Mouse (Mus musculus): Measurements from ENCODE around the gene Brpf3. TPM values are rescaled to one million over a fixed set of nuclear protein-coding genes. Genes with fewer than 3 reads are reported as not detected.

Brpf3 gene
- polyA plus RNA-seq, 1 experiment from 2014 or later: 5.3 TPM

- H3K9me3 ChIP-seq (replicated peaks; ENCODE audit: control insufficient read depth, low read length, poor library complexity, severe bottlenecking): no peaks in the 10 kb centered on the region
- H3K4me2 ChIP-seq (ENCODE audit: low read length): no peak overlapping the region
- WGBS: 88% methylated on average over 7 of the region's 7 CpGs
- no peak for ATAC-seq
- H3K27me3 ChIP-seq (ENCODE audit: control insufficient read depth, insufficient read depth, low read depth, low read length): no peaks in the 10 kb centered on the region
- H3K4me1 ChIP-seq (ENCODE audit: control insufficient read depth, insufficient read depth, low read length): peaks cover 18% of the 10 kb centered on the region
- H3K9ac ChIP-seq (ENCODE audit: low read depth, low read length): no peak overlapping the region
- no peak overlapping the region for H3K4me3 ChIP-seq (ENCODE audit: low read depth, low read length)
- H3K36me3 ChIP-seq (ENCODE audit: control insufficient read depth, insufficient read depth, low read length): no peaks in the 10 kb centered on the region
- H3K27ac ChIP-seq (ENCODE audit: low read length): no peak overlapping the region
Observed at GRCm38 (mm10) chr17:28872322-28872721, 71.4 kb downstream of the Brpf3 start.

- ATAC-seq: no peak
- no peak overlapping the region for H3K4me2 ChIP-seq (ENCODE audit: low read length)
- H3K4me3 ChIP-seq (ENCODE audit: low read depth, low read length): no peak overlapping the region
- peaks cover 11% of the 10 kb centered on the region for H3K4me1 ChIP-seq (ENCODE audit: control insufficient read depth, insufficient read depth, low read length)
- no peak overlapping the region for H3K9ac ChIP-seq (ENCODE audit: low read depth, low read length)
- WGBS: 87% methylated on average over 4 of the region's 4 CpGs
- no peaks in the 10 kb centered on the region for H3K36me3 ChIP-seq (ENCODE audit: control insufficient read depth, insufficient read depth, low read length)
- H3K9me3 ChIP-seq (replicated peaks; ENCODE audit: control insufficient read depth, low read length, poor library complexity, severe bottlenecking): no peaks in the 10 kb centered on the region
- no peak overlapping the region for H3K27ac ChIP-seq (ENCODE audit: low read length)
- no peaks in the 10 kb centered on the region for H3K27me3 ChIP-seq (ENCODE audit: control insufficient read depth, insufficient read depth, low read depth, low read length)
Observed at GRCm38 (mm10) chr17:28874216-28874615, 73.3 kb downstream of the Brpf3 start.

GRCm38 (mm10) chr17:28874825-28875224 is 73.9 kb downstream of the Brpf3 start:
- no peaks in the 10 kb centered on the region for H3K27me3 ChIP-seq (ENCODE audit: control insufficient read depth, insufficient read depth, low read depth, low read length)
- ATAC-seq: no peak
- H3K27ac ChIP-seq (ENCODE audit: low read length): no peak overlapping the region
- no peak overlapping the region for H3K4me3 ChIP-seq (ENCODE audit: low read depth, low read length)
- peaks cover 5% of the 10 kb centered on the region for H3K4me1 ChIP-seq (ENCODE audit: control insufficient read depth, insufficient read depth, low read length)
- 70% methylated on average over 7 of the region's 7 CpGs for WGBS
- no peak overlapping the region for H3K4me2 ChIP-seq (ENCODE audit: low read length)
- H3K9ac ChIP-seq (ENCODE audit: low read depth, low read length): no peak overlapping the region
- H3K36me3 ChIP-seq (ENCODE audit: control insufficient read depth, insufficient read depth, low read length): no peaks in the 10 kb centered on the region
- H3K9me3 ChIP-seq (replicated peaks; ENCODE audit: control insufficient read depth, low read length, poor library complexity, severe bottlenecking): no peaks in the 10 kb centered on the region

DNA sequence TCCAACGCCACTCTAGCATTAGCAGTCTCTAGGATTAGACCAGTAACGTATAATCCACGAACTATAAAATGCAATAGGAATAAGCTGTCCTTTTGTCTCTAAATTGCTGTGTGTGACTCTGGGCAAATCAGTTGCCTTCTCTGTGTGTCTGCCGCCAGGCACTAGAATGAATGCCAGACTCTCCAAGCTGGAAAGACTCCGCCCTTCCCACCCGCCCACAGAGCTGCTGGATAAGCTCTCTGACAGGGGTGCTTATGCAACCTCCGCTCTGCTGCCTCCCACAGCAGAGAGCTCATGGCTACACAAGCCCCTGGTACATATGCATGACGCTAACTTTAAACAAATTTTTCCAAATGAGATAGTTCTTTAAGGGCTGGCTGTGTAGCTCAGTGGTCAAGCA is 74.4 kb downstream of the Brpf3 start:
- no peaks in the 10 kb centered on the region for H3K27me3 ChIP-seq (ENCODE audit: control insufficient read depth, insufficient read depth, low read depth, low read length)
- H3K9ac ChIP-seq (ENCODE audit: low read depth, low read length): no peak overlapping the region
- no peak for ATAC-seq
- H3K27ac ChIP-seq (ENCODE audit: low read length): no peak overlapping the region
- 38% methylated on average over 8 of the region's 8 CpGs for WGBS
- H3K4me2 ChIP-seq (ENCODE audit: low read length): no peak overlapping the region
- H3K4me3 ChIP-seq (ENCODE audit: low read depth, low read length): no peak overlapping the region
- H3K9me3 ChIP-seq (replicated peaks; ENCODE audit: control insufficient read depth, low read length, poor library complexity, severe bottlenecking): no peaks in the 10 kb centered on the region
- no peaks in the 10 kb centered on the region for H3K36me3 ChIP-seq (ENCODE audit: control insufficient read depth, insufficient read depth, low read length)
- peaks cover 6% of the 10 kb centered on the region; the same call in 1 of the 2 replicates for H3K4me1 ChIP-seq (ENCODE audit: control insufficient read depth, insufficient read depth, low read length)

DNA sequence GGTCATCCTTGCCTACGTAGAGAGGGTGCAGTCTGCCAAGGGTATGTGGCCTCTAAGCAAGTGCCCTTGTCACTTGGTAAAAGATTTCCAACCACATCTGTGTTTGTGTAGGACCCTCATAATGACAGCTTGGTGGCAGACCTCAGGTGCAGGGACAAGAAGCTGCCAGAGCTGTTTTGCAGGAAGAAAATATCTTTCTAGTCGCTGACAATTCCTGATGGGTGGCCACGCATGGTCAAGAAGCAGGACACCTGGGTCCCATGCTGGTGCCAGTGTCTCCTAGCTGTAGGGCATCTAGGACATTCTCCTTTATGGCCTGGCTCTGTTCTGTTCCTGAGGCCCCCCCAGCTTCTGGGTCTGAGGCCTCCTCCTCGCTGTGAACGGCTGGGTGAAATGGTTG is 75.4 kb downstream of the Brpf3 start:
- Histone ChIP-seq H3K27me3 (ENCODE audit: control insufficient read depth, insufficient read depth, low read depth, low read length) (no peaks in the 10 kb centered on the region), H3K9ac (ENCODE audit: low read depth, low read length) (no peak overlapping the region), H3K4me2 (ENCODE audit: low read length) (no peak overlapping the region), H3K27ac (ENCODE audit: low read length) (no peak overlapping the region), H3K4me3 (ENCODE audit: low read depth, low read length) (no peak overlapping the region), H3K9me3 (replicated peaks; ENCODE audit: control insufficient read depth, low read length, poor library complexity, severe bottlenecking) (no peaks in the 10 kb centered on the region), H3K4me1 (ENCODE audit: control insufficient read depth, insufficient read depth, low read length) (peaks cover 4% of the 10 kb centered on the region; the same call in 1 of the 2 replicates), H3K36me3 (ENCODE audit: control insufficient read depth, insufficient read depth, low read length) (no peaks in the 10 kb centered on the region)
- no peak for ATAC-seq
- 75% methylated on average over 5 of the region's 5 CpGs for WGBS

DNA sequence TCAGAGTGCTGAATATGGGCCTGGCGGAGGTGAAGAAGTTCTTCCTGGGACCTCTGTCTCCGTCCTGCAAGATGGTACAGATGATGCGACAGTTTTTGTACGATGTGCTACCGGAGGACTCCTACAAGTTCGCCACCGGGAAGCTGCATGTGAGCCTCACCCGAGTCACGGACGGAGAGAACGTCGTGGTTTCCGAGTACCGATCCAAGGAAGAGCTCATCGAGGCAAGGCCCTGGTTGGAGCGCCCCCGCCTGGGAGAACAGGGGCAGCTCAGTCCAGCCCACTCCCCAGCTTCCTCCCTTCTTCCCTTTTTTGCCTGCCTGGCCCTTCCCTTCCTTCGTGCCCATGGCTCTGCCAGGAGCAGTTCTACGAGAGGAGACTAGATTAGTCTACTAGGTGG is 75.9 kb downstream of the Brpf3 start:
- no peak for ATAC-seq
- H3K36me3 ChIP-seq (ENCODE audit: control insufficient read depth, insufficient read depth, low read length): no peaks in the 10 kb centered on the region
- H3K4me3 ChIP-seq (ENCODE audit: low read depth, low read length): no peak overlapping the region
- no peaks in the 10 kb centered on the region for H3K27me3 ChIP-seq (ENCODE audit: control insufficient read depth, insufficient read depth, low read depth, low read length)
- H3K9ac ChIP-seq (ENCODE audit: low read depth, low read length): no peak overlapping the region
- H3K4me2 ChIP-seq (ENCODE audit: low read length): no peak overlapping the region
- WGBS: 15% methylated on average over 19 of the region's 19 CpGs
- no peaks in the 10 kb centered on the region for H3K9me3 ChIP-seq (replicated peaks; ENCODE audit: control insufficient read depth, low read length, poor library complexity, severe bottlenecking)
- no peak overlapping the region for H3K27ac ChIP-seq (ENCODE audit: low read length)
- peaks cover 4% of the 10 kb centered on the region; the same call in 1 of the 2 replicates for H3K4me1 ChIP-seq (ENCODE audit: control insufficient read depth, insufficient read depth, low read length)

GRCm38 (mm10) chr17:28879931-28880391 is 79.1 kb downstream of the Brpf3 start:
- Histone ChIP-seq H3K36me3 (ENCODE audit: control insufficient read depth, insufficient read depth, low read length) (no peaks in the 10 kb centered on the region), H3K4me1 (ENCODE audit: control insufficient read depth, insufficient read depth, low read length) (peaks cover 4% of the 10 kb centered on the region; the same call in 1 of the 2 replicates), H3K4me2 (ENCODE audit: low read length) (peak overlapping the region; percentile 39), H3K4me3 (ENCODE audit: low read depth, low read length) (no peak overlapping the region), H3K27me3 (ENCODE audit: control insufficient read depth, insufficient read depth, low read depth, low read length) (no peaks in the 10 kb centered on the region), H3K27ac (ENCODE audit: low read length) (no peak overlapping the region), H3K9ac (ENCODE audit: low read depth, low read length) (0 out of 2 replicates have a peak overlapping the region, but pooled peaks have one; percentile 40), H3K9me3 (replicated peaks; ENCODE audit: control insufficient read depth, low read length, poor library complexity, severe bottlenecking) (no peaks in the 10 kb centered on the region)
- 6% methylated on average over 18 of the region's 18 CpGs for WGBS
- ATAC-seq: peak; percentile 16; the same call in 1 of the 2 replicates

GRCm38 (mm10) chr17:28882316-28882715 is 81.4 kb downstream of the Brpf3 start:
- H3K27me3 ChIP-seq (ENCODE audit: control insufficient read depth, insufficient read depth, low read depth, low read length): no peaks in the 10 kb centered on the region
- H3K36me3 ChIP-seq (ENCODE audit: control insufficient read depth, insufficient read depth, low read length): no peaks in the 10 kb centered on the region
- 4% methylated on average over 12 of the region's 12 CpGs for WGBS
- no peak overlapping the region for H3K27ac ChIP-seq (ENCODE audit: low read length)
- H3K9me3 ChIP-seq (replicated peaks; ENCODE audit: control insufficient read depth, low read length, poor library complexity, severe bottlenecking): no peaks in the 10 kb centered on the region
- peak overlapping the region; percentile 15; the same call in 1 of the 2 replicates for H3K4me3 ChIP-seq (ENCODE audit: low read depth, low read length)
- peak overlapping the region; percentile 10 for H3K9ac ChIP-seq (ENCODE audit: low read depth, low read length)
- peak; percentile 49; the same call in 1 of the 2 replicates for ATAC-seq
- peak overlapping the region; percentile 33 for H3K4me2 ChIP-seq (ENCODE audit: low read length)
- H3K4me1 ChIP-seq (ENCODE audit: control insufficient read depth, insufficient read depth, low read length): peaks cover 4% of the 10 kb centered on the region; the same call in 1 of the 2 replicates

DNA sequence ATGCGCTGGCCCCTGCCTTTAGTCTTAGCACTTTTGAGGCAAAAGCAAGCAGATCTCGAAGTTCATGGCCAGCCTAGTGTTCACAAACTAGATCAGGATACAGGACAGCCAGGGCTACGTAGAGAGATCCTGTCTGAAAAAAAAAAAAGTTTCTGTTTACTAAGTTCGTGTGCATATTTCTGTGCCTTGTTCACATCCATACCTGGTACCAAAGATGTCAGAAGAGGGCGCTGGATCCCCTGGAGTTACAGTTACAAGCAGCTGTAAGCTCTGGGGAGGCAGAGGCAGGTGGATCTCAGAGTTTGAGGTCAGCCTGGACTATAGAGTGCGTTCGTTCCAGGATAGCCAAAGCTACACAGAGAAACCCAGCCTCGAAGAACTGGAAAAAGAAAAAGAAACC is 81.9 kb downstream of the Brpf3 start:
- H3K9me3 ChIP-seq (replicated peaks; ENCODE audit: control insufficient read depth, low read length, poor library complexity, severe bottlenecking): no peaks in the 10 kb centered on the region
- 52% methylated on average over 8 of the region's 8 CpGs for WGBS
- H3K9ac ChIP-seq (ENCODE audit: low read depth, low read length): no peak overlapping the region
- no peak for ATAC-seq
- H3K36me3 ChIP-seq (ENCODE audit: control insufficient read depth, insufficient read depth, low read length): no peaks in the 10 kb centered on the region
- H3K4me1 ChIP-seq (ENCODE audit: control insufficient read depth, insufficient read depth, low read length): peaks cover 4% of the 10 kb centered on the region; the same call in 1 of the 2 replicates
- H3K27ac ChIP-seq (ENCODE audit: low read length): no peak overlapping the region
- no peaks in the 10 kb centered on the region for H3K27me3 ChIP-seq (ENCODE audit: control insufficient read depth, insufficient read depth, low read depth, low read length)
- H3K4me3 ChIP-seq (ENCODE audit: low read depth, low read length): no peak overlapping the region
- H3K4me2 ChIP-seq (ENCODE audit: low read length): peak overlapping the region; percentile 33
